Mouse (Mus musculus) MEL (cell line): Measurements from ENCODE around the gene Ogfod1. TPM values are rescaled to one million over a fixed set of nuclear protein-coding genes. Genes with fewer than 3 reads are reported as not detected.

Experiments used
- DNase-seq: peaks from one replicate; pipeline ENCODE4 v3.0.0; 2011; ENCODE audit warnings: low read depth, low spot score
- H3K27ac ChIP-seq: 2 replicates; pipeline ENCODE4 v1.5.1; 2012; ENCODE audit warnings: low read depth, mild to moderate bottlenecking, control low read depth, low read length, moderate library complexity; ENCODE audit not compliant: control insufficient read depth
- H3K27me3 ChIP-seq, 2 experiments: fragments of 150-350 bp in 1 of 2; sonication (generic) in 1 of 2; 2 replicates each; pipeline ENCODE4 v1.6.1; 2012; ENCODE audit warnings: low read length in 2 of 2, mild to moderate bottlenecking in 2 of 2, improper control_type of control experiment in 1 of 2, moderate library complexity in 1 of 2; ENCODE audit not compliant: insufficient read depth in 2 of 2, control insufficient read depth in 1 of 2
- H3K36me3 ChIP-seq, 2 experiments: 2 replicates each; pipeline ENCODE4 v1.6.1; 2012 to 2014; ENCODE audit warnings: low read length in 2 of 2, improper control_type of control experiment in 1 of 2, inconsistent platforms in 1 of 2, mild to moderate bottlenecking in 1 of 2; ENCODE audit not compliant: insufficient read depth in 2 of 2, control insufficient read depth in 1 of 2
- H3K4me1 ChIP-seq, 2 experiments: fragments of 150-350 bp in 1 of 2; sonication (generic) in 1 of 2; 2 replicates each; pipeline ENCODE4 v1.6.1; 2012; ENCODE audit warnings: low read length in 2 of 2, improper control_type of control experiment in 1 of 2, mild to moderate bottlenecking in 1 of 2; ENCODE audit not compliant: insufficient read depth in 2 of 2, control insufficient read depth in 1 of 2
- H3K4me3 ChIP-seq, 2 experiments: fragments of 150-350 bp in 1 of 2; sonication (generic) in 1 of 2; 2 replicates each; pipeline ENCODE4 v1.5.1; 2012; ENCODE audit warnings: low read depth in 2 of 2, low read length in 2 of 2, mild to moderate bottlenecking in 2 of 2, moderate library complexity in 2 of 2, control low read depth in 1 of 2, improper control_type of control experiment in 1 of 2; ENCODE audit not compliant: control insufficient read depth in 1 of 2, insufficient read depth in 1 of 2
- H3K79me2 ChIP-seq: 2 replicates; pipeline ENCODE4 v1.6.1; 2012; ENCODE audit warnings: mild to moderate bottlenecking, low read length, moderate library complexity; ENCODE audit not compliant: control insufficient read depth, poor library complexity, insufficient read depth
- H3K9ac ChIP-seq: 2 replicates; pipeline ENCODE4 v1.6.1; 2012; ENCODE audit warnings: low read depth, mild to moderate bottlenecking, control low read depth, low read length, moderate library complexity; ENCODE audit not compliant: control insufficient read depth, poor library complexity, severe bottlenecking
- H3K9me3 ChIP-seq: fragments of 150-350 bp; sonication (generic); replicated peaks from 2 replicates; pipeline ENCODE4 v1.6.1; 2012; ENCODE audit warnings: mild to moderate bottlenecking, low read length, improper control_type of control experiment, moderate library complexity; ENCODE audit not compliant: insufficient read depth
- CHD2 ChIP-seq: IDR thresholded peaks from 2 replicates; pipeline ENCODE4 v1.6.1; 2011; ENCODE audit warnings: low read length, improper control_type of control experiment
- CTCF ChIP-seq, 3 experiments: IDR thresholded peaks in 2 of 3; conservative IDR thresholded peaks in 1 of 3; 2 replicates each; pipeline ENCODE4 v1.5.1; 2011 to 2012; ENCODE audit warnings: low read length in 3 of 3, low read depth in 2 of 3, mild to moderate bottlenecking in 2 of 3, improper control_type of control experiment in 1 of 3, inconsistent platforms in 1 of 3, mixed read lengths in 1 of 3, moderate library complexity in 1 of 3; ENCODE audit not compliant: control insufficient read depth in 1 of 3, insufficient read depth in 1 of 3, poor library complexity in 1 of 3, severe bottlenecking in 1 of 3
- E2F4 ChIP-seq: IDR thresholded peaks from 2 replicates; pipeline ENCODE4 v1.6.1; 2011; ENCODE audit warnings: low read depth, low read length, improper control_type of control experiment, borderline replicate concordance
- EP300 ChIP-seq, 2 experiments: IDR thresholded peaks; 2 replicates each; pipeline ENCODE4 v1.6.1; 2011; ENCODE audit warnings: improper control_type of control experiment in 2 of 2, low read length in 2 of 2, low read depth in 1 of 2, mild to moderate bottlenecking in 1 of 2
- JUND ChIP-seq: IDR thresholded peaks from 2 replicates; pipeline ENCODE4 v1.6.1; 2011; ENCODE audit warnings: low read depth, mild to moderate bottlenecking, improper control_type of control experiment, low read length
- KAT2A ChIP-seq: conservative IDR thresholded peaks from 2 replicates; pipeline ENCODE4 v1.6.1; 2012; ENCODE audit warnings: low read depth, low read length, improper control_type of control experiment, inconsistent platforms
- MAFK ChIP-seq: IDR thresholded peaks from 2 replicates; pipeline ENCODE4 v1.6.1; 2011; ENCODE audit warnings: low read depth, mild to moderate bottlenecking, low read length, improper control_type of control experiment, borderline replicate concordance
- MAZ ChIP-seq: IDR thresholded peaks from 2 replicates; pipeline ENCODE4 v1.6.1; 2012; ENCODE audit warnings: low read depth, mild to moderate bottlenecking, inconsistent platforms, low read length, improper control_type of control experiment
- MXI1 ChIP-seq: IDR thresholded peaks from 2 replicates; pipeline ENCODE4 v1.6.1; 2011; ENCODE audit warnings: mild to moderate bottlenecking, low read depth, low read length, improper control_type of control experiment
- MYC ChIP-seq: IDR thresholded peaks from 2 replicates; pipeline ENCODE4 v1.6.1; 2011; ENCODE audit warnings: low read depth, mild to moderate bottlenecking, low read length, improper control_type of control experiment, moderate library complexity
- RAD21 ChIP-seq: IDR thresholded peaks from 2 replicates; pipeline ENCODE4 v1.6.1; 2011; ENCODE audit warnings: mild to moderate bottlenecking, low read depth, low read length, improper control_type of control experiment
- RCOR1 ChIP-seq: IDR thresholded peaks from 2 replicates; pipeline ENCODE4 v1.6.1; 2012; ENCODE audit warnings: low read depth, mild to moderate bottlenecking, inconsistent platforms, low read length, improper control_type of control experiment
- TCF12 ChIP-seq: IDR thresholded peaks from 2 replicates; pipeline ENCODE4 v1.6.1; 2014; ENCODE audit warnings: low read depth, mild to moderate bottlenecking, inconsistent platforms, low read length, improper control_type of control experiment, moderate library complexity
- UBTF ChIP-seq: IDR thresholded peaks from 2 replicates; pipeline ENCODE4 v1.6.1; 2012; ENCODE audit warnings: low read depth, mild to moderate bottlenecking, inconsistent platforms, low read length, improper control_type of control experiment, moderate library complexity, borderline replicate concordance; ENCODE audit not compliant: insufficient read depth
- ZKSCAN1 ChIP-seq: IDR thresholded peaks from 2 replicates; pipeline ENCODE4 v1.6.1; 2012; ENCODE audit warnings: low read depth, mild to moderate bottlenecking, inconsistent platforms, low read length, improper control_type of control experiment, moderate library complexity
- ZMIZ1 ChIP-seq: IDR thresholded peaks from 2 replicates; pipeline ENCODE4 v1.6.1; 2012; ENCODE audit warnings: low read depth, mild to moderate bottlenecking, inconsistent platforms, low read length, improper control_type of control experiment, moderate library complexity
- polyA plus RNA-seq, 2 experiments: library from polyadenylated mRNA; stranded (reverse) in 1 of 2; unstranded in 1 of 2; fragments of >175 nt in 1 of 2; fragments of >200 nt in 1 of 2; gene quantifications; 2 replicates each; pipeline versions ENCODE4 v1.2.1 to v1.2.4; 2012; ENCODE audit warnings: low replicate concordance in 2 of 2, low read depth in 1 of 2; ENCODE audit not compliant: insufficient read length in 2 of 2, insufficient read depth in 1 of 2, missing spikeins in 1 of 2
- total RNA-seq: library from RNA; depleted of rRNA; stranded (reverse); fragments of 300-350 nt; gene quantifications from 2 replicates; pipeline ENCODE4 v1.2.3, GENCODE M21; 2012

Gene Ogfod1
- total and polyA plus RNA-seq, 3 experiments: 16.3 to 30.0 TPM; not detected in 1

DNA sequence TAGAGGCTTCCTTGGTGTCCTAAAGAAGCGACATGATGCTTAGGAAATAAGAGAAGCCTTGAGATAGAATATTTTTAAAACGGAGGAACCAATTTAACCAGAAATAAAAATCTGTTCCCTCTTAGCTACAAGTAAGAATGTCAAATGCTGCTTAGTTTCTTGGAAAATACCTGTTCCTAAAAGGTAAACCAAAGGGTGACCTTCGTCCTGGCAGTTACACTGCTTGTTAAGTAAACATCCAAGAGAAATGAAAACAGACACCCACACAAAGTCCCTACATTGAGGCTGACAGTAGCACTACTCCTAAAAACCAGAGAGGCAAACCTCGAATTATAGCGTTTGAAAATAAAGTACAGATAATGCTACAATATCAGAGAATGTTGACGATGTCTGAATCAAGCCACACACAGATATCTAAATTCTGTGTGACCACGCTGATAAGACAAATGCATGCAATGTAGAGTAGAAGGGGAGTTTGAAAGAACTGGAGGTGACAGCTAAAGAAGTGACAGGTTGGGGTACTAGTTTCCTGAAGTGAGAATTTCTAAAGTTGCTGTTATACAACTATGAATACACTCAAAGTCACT is 23.9 kb upstream of the Ogfod1 start (continued):
- TF ChIP-seq ZMIZ1 (no peak), ZKSCAN1 (no peak), TCF12 (peak; percentile 78), MAZ (no peak), RAD21 (no peak), KAT2A (no peak), MAFK (0 out of 2 replicates have a peak, but pooled peaks have one; percentile 40), MXI1 (peak; percentile 97), EP300 (IDR thresholded peaks at IDR 0.05; ENCODE audit: low read depth in 1 of 2, low read length in 2 of 2) (peak; percentile 67 to 69; a peak in 3 of 4 replicates), E2F4 (no peak), JUND (no peak)
- TF ChIP-seq, all 39 proteins: peak for 10

DNA sequence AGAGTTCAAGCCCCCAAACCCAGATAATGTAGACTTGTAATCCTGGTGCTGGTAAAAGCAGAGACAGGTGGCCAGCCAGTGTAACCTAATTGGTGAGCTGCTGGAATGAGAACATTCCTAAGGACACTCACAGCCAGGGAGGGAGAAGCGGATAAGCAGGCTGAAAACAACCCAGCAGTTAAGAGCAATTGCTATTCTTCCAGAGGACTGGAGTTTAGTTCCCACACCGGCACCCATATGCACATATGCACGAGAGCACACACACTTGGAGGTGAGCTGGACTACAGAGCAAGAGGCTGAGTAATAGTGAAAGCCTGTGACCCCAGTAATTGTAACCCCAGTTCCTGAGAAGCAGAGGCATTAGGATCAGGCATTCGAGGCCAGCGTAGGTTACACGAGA is 13.1 kb upstream of the Ogfod1 start:
- no peaks in the 10 kb centered on the region for H3K4me1 ChIP-seq
- TF ChIP-seq CHD2 (no peak), RAD21 (no peak), KAT2A (no peak), ZKSCAN1 (no peak), UBTF (no peak)

DNA sequence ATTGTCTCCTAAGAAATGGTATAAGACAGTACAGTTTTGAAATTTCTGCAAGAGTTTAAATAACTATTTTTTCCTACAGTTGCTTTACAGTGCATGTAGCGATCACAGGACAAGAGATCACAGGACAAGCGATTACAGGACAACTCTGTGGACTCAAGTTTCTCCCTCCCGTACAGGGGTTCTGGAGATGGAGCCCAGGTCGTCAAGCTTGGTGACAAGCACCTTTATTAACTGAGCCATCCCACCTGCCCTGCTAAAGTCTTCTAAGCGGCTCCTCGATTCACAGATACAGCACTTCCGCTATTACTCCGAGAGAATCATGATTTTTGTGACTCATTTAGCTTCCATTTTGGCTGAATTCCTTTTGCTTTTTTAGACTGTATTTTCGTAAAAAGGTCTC is 7.3 kb upstream of the Ogfod1 start:
- Histone ChIP-seq H3K79me2 (peaks cover 25% of the 10 kb centered on the region), H3K27ac (no peak overlapping the region), H3K4me3 (no peak overlapping the region), H3K9ac (no peak overlapping the region), H3K27me3 (no peaks in the 10 kb centered on the region), H3K9me3 (no peaks in the 10 kb centered on the region), H3K4me1 (peaks cover 7 to 11% of the 10 kb centered on the region in 2 experiments), H3K36me3 (peaks cover 20 to 53% of the 10 kb centered on the region in 2 experiments)
- DNase-seq: no peak
- TF ChIP-seq MAFK: no peak
- TF ChIP-seq RCOR1: no peak
- TF ChIP-seq MYC: no peak
- TF ChIP-seq CTCF (IDR thresholded peaks at IDR 0.05 in 2 of 3, conservative IDR thresholded peaks at IDR 0.05 in 1 of 3; ENCODE audit: control insufficient read depth in 1 of 3, insufficient read depth in 1 of 3, low read depth in 2 of 3, low read length in 3 of 3, poor library complexity in 1 of 3, severe bottlenecking in 1 of 3): no peak

More for the DNA sequence above, 13.1 kb upstream of the Ogfod1 start:
- Histone ChIP-seq H3K79me2 (no peaks in the 10 kb centered on the region), H3K9ac (no peak overlapping the region), H3K4me3 (no peak overlapping the region), H3K36me3 (peaks cover 0 to 48% of the 10 kb centered on the region in 2 experiments; a peak in 2 of 4 replicates), H3K9me3 (no peaks in the 10 kb centered on the region), H3K27me3 (no peaks in the 10 kb centered on the region), H3K27ac (no peak overlapping the region)
- no peak for DNase-seq
